Mouse (Mus musculus) ovary, postnatal 36 days (tissue): ENCODE results near the gene Golga1.

Experiments used
- DNase-seq: peaks from one replicate; pipeline ENCODE4 v3.0.0; 2022; ENCODE audit warnings: low spot score, mixed read lengths

Gene Golga1

DNA sequence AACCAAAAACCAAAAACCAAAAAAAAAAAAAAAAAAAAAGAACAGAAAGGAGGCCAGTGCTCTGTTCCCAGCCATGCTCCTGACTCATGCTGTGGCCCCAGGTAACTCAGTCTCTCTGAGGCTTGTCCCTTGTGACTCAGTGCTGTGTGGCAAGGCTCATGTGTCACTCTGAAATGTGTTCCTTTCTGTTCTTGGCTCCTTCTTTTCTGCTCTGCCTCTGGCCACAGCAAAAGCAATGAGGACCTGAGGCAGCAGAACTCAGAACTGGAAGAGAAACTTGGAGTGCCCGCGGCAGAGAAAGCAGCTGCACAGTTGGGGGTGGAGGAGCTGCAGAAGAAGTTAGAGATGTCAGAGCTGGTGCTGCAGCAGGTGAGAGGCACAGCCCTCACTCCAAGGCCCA is 91.2 kb downstream of the Golga1 start:
- DNase-seq, result no peak

DNA sequence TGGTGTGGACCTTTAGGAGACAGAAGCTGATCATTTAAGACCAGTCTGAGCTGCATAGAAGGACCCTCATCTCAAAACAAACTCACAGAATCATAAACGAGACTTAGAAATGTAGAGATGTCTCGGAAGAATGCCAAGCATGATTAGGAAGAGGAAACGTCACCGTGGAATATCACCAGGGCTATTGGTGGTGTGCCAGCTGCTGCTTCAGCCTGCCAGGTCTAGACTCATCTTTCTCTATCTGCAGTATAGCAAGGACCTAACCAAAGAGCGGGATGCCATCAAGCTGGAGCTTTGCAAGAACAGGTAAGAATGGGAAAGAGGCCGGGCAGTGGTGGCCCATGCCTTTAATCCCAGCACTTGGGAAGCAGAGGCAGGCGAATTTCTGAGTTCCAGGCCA is 91.6 kb downstream of the Golga1 start:
- no peak for DNase-seq

DNA sequence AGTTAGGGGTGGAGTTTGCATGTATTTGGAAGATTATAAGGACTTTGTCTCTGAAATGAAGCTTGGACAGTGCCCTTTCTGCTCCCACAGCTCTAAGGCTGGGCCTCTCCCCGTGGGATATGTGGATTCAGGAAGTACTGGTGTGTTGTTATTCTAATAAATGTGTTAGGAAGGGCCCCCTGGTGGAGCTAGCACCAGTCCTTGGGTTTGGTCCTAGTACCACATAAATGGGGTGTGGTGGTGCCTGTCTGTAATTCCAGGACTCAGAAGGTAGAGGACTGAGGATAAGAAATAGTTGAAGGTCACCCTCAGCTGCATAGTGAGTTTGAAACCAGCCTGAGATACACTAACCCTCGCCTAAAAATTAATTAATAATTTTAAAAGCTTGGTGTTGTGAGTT is 92.1 kb downstream of the Golga1 start:
- DNase-seq, result no peak

DNA sequence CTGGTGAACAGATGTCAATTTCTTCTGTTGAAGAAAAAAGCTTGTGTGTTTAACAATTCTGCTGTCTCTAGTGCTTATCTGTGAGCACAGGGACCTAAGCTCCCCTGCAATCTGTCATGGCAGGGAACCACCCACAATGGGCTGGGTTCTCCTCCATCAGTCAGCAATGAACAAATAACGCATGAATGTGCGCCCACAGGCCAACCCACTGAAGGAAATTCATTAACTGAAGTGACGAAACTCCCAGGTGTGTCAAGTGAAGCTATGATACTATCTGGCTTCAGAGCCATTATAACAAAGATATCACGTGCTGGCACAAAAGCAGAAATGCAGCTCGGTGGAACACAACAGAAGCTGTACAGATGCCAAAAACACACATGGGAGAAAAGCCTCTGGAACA is 95.3 kb downstream of the Golga1 start:
- no peak for DNase-seq

DNA sequence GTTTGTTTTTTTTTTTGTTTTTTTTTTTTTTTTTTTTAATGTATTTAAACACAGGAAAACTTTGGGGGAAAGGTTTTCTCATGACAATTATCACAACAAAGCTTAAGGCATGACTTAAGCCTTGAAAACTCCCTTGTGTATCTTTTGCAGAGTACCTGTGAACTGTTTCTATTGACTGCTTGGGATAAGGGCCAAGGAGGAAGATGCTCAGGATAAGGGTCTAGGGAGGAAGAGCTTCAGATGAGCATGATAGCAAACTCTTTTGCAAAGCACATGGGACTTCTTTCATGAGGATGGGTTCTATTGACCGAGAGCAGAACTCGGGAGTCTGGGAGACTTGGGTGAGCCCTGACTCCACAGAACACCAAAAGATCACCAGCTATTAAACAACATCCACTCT is 95.7 kb downstream of the Golga1 start:
- DNase-seq, result no peak
